Mouse (Mus musculus) layer of hippocampus, adult 2 months (tissue): Measurements from ENCODE around the gene Nrp1. TPM values are rescaled to one million over a fixed set of nuclear protein-coding genes. Genes with fewer than 3 reads are reported as not detected.

Experiments
- DNase-seq, 2 experiments: peaks; one replicate each; pipeline ENCODE4 v3.0.0; 2022; ENCODE audit warnings: low spot score in 2 of 2
- H3K27ac ChIP-seq: fragments of 200-600 bp; 2 replicates; pipeline ENCODE4 v1.8.1; 2022
- H3K4me3 ChIP-seq: fragments of 200-600 bp; 2 replicates; pipeline ENCODE4 v1.8.1; 2022; ENCODE audit warnings: mild to moderate bottlenecking
- CTCF ChIP-seq: fragments of 200-600 bp; conservative IDR thresholded peaks from 2 replicates; pipeline ENCODE4 v1.8.1; 2022; ENCODE audit warnings: antibody characterized with exemption, mild to moderate bottlenecking, moderate library complexity
- total RNA-seq, 2 experiments: library from RNA; stranded (reverse); gene quantifications; 2 replicates each; pipeline ENCODE4 v1.2.3; 2021

The Nrp1 gene
- total RNA-seq, 2 experiments from 2014 or later: 98.8 to 106 TPM

DNA sequence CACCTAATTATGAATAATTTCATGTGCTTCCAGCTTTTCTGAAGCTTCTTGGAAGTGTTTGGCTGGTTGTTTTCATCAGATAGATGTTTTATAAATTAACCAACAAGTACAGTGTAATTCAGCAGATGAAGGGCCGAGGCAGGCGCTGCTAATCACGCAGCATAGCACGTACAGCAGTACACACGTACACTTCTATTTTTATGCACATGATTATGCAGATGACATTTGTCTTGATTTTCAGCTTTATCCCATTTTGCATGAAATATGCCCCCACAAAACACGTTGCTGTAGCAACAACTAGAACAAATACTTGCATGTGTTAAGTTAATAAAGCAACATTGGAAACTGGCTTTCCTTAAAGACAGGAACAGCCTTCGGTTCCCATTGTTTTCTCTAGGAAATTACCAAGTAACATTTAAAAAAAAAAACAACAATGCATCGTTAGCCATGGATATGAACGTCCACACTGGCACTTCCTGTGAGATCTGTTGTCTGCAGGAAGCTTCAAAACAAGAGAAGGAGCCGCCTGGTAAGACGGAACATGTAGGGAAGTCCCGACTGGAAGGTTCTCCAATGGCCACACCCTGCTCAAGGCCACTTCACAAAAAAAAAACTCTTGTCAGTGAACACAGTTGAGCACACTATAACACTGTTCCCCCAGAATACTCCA is 78.9 kb downstream of the Nrp1 start:
- no peak overlapping the region for H3K4me3 ChIP-seq
- TF ChIP-seq CTCF: no peak
- DNase-seq: peak in 1 of 2 experiments; percentile 44
- peak overlapping the region; percentile 85 for H3K27ac ChIP-seq

DNA sequence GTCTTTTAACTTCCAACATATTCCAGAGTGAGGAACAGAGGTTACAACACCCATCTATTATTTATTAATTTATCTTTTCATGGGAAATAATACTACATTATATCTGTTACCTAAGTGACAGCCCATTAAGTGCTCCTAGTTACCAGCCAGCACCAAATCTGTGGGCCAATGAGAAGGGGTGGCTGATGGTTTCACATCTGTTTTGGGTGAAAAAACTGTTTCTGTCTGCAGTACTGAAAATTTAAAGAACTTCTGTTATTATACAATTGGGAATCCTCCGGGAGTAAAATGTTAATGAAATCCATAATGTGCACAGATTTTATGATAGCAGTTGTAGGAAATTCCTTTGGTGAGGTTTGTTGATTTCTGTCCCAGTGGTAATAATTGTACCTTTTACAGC is 83.0 kb downstream of the Nrp1 start:
- Histone ChIP-seq H3K4me3 (no peak overlapping the region), H3K27ac (no peak overlapping the region)
- DNase-seq: no peak
- TF ChIP-seq CTCF: no peak

DNA sequence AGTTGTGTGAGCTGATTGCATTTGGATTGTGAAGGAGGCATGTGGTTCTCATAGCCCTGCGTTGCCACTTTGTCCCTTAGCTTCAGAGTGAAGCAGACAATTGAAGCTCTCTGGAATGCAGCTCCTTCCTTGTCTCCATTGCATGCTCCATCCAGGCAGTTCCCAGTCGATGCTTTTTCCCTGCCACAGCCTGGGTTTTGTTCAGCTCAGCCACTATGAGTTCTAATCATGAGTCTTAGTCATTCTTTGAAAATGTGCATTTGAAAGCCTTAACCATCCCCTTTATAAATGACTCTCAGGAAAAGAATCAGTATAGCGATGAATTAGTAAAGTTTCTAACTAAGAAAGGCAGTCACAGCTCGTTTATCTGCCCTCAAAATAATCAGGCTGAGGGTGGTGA is 87.2 kb downstream of the Nrp1 start:
- Histone ChIP-seq H3K27ac (no peak overlapping the region), H3K4me3 (no peak overlapping the region)
- TF ChIP-seq CTCF: no peak
- no peak for DNase-seq

DNA sequence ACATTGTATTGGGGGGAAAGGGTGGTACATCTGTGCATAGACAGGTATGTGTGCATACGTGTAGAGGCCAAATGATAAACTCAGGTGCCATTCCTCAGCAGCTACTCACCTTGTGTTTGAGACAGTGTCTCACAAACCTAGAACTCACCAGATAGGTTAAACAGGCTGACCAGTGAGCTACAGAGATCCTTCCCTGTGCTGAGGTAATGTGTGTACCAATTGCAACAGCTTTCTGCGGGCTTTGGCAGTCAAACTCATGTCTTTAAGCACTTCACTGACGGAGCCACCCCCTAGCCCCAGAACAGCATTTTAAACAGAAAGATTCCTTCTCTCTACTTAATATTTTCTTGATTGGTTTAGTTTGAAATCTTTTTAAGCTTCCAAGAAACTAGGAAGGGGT is 88.2 kb downstream of the Nrp1 start:
- H3K4me3 ChIP-seq: no peak overlapping the region

DNA sequence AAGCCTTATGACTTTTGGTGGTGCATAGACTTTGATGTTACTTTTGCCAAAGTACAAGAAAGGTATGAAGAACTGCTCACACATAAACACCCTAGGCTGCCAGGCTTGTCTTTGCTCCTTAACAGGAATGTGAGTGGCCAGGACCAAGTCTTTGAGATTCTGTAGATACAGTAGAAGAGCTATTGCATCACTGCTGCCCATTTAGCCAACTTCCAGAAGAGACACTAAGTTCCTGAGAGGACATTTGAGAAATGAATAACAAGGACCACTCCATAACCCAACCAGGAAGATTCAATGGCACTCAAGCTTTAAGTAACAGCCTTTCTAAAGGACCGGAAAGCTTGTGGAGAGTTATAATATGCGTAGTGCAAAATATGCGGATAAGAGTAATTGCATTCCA is 88.9 kb downstream of the Nrp1 start:
- DNase-seq: no peak
- H3K4me3 ChIP-seq: no peak overlapping the region
- H3K27ac ChIP-seq: no peak overlapping the region
- no peak for TF ChIP-seq CTCF

More for the DNA sequence above, 88.2 kb downstream of the Nrp1 start:
- no peak for DNase-seq
- no peak overlapping the region for H3K27ac ChIP-seq
- no peak for TF ChIP-seq CTCF

DNA sequence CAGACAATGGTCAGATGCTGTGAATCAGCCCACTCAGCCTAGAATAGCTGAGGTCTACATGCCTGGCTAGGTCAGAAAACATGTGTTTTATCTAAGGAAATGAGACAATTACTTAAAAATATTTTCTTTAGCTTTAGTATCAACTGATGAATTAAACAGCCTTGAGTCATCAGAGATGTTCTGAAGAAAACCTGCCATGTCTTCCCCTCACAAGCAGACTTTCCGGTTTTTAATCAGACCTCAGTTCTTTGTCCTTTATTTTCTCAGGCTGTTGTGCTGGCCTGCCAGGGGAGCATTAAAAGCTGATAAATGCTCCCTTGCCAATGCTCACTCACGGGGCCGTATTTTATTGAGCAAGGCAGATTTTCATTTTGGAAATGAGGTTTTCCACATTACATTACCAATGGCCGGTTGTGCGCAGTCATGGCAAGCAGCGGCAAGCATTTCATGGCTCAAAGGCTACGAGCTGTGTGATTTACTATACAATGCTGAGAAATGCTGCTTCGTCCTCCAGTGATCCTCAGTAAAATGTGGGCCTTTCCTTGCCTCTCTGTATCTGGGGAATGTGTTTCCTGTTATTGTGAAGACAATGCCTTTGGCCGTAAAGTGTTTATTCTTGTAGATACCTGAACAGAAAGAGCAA is 92.1 kb downstream of the Nrp1 start:
- peak overlapping the region; percentile 15; the same call in 1 of the 2 replicates for H3K27ac ChIP-seq
- no peak overlapping the region for H3K4me3 ChIP-seq
- DNase-seq: no peak
- TF ChIP-seq CTCF: no peak

DNA sequence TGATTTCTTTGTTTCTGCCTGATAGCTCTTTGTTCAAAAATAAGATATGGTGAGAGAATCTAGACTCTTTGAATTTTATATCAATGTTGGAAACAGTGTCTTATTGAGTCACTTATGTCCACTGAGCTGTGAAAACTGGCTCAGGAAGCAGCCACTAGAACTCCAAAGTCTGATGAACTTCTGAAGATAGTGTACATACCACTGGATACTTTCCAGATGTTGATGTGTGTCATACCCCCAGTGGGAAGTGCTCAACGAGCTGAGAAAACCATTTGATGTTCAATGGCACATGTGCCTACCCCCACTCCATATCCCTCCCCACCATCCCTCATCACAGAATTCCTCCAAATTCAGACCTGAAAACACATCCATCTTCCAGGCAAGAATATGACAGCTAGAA is 92.7 kb downstream of the Nrp1 start:
- no peak for TF ChIP-seq CTCF
- Histone ChIP-seq H3K27ac (no peak overlapping the region), H3K4me3 (no peak overlapping the region)
- no peak for DNase-seq

DNA sequence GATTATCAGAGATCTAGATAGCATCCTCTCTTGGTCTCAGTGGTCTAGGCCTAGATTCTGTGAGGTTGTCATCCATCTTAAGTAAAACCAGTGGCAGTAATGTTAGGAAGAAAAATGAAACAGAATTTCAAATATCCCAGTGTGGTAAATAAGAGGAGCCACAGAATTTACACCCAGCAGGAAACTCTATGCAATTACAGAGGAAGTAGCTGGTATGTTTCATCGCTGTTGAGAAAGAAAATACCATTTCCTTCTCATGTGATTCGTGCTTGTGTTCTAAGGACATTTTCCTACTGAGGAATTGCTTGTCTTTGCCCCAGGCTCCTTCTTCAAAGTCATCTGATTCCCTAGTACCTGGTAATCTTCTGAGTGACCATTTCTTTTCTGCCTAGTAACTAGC is 95.1 kb downstream of the Nrp1 start:
- no peak for DNase-seq
- no peak overlapping the region for H3K4me3 ChIP-seq
- TF ChIP-seq CTCF: no peak
- 0 out of 2 replicates have a peak overlapping the region, but pooled peaks have one; percentile 2 for H3K27ac ChIP-seq

DNA sequence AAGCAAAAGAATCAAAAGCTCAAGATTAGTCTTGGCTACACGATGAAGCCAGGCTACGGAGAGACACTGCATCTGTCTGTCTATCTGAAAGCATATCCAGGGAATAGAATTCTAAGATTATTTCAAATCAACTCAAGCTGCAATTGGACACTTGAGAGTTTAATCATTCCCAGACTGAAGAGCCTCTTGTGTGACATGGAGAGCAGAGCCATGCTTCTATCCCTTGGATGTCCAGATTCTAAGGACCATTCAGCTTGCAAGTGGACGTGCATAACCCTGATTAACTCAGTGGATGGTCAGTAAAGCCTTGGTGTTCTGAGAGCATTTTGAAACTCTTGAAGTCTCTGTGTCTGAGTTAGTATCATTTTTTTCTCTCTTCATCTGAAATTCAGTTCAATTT is 95.6 kb downstream of the Nrp1 start:
- TF ChIP-seq CTCF: no peak
- DNase-seq: no peak
- Histone ChIP-seq H3K4me3 (no peak overlapping the region), H3K27ac (peak overlapping the region; percentile 11; the same call in 1 of the 2 replicates)

DNA sequence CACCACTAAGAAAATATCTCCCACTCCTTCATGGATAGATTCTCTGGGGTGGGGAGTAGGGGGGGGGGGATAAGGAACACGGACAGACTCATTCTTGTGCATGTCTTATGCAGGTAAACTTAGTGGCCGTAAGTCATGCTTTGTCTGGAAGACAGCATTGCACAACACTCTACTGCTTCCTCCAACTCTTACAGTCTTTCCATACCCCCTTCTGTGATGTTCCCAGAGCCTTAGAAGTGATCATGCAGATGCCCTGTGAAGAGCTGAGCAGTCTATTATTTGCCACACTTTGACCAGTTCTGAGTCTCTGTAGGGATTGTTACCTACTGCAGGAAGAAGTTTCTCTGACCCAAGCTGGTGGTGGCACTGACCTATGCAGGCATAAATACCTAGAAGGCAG is 98.9 kb downstream of the Nrp1 start:
- Histone ChIP-seq H3K4me3 (no peak overlapping the region), H3K27ac (no peak overlapping the region)
- TF ChIP-seq CTCF: no peak
- no peak for DNase-seq

DNA sequence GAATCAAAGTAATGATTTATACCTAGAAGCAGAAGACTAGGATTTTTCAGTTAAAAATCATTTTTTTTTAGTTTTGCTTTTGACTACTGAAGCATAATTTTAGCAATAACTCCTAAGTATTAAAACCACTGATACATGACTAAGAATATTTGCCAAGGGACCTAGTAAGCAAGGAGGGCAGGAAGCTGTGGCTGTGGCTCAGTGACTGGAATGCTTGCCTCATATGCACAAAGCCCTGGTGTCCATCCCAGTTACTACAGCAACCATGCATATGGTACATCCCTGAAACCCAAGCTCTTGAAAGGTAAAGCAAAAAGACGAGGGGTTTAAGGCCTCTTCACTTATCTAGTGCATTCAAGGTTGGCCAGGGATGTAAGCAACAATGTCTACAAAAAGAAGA is 101.3 kb downstream of the Nrp1 start:
- Histone ChIP-seq H3K4me3 (no peak overlapping the region), H3K27ac (no peak overlapping the region)
- no peak for DNase-seq
- TF ChIP-seq CTCF: no peak

DNA sequence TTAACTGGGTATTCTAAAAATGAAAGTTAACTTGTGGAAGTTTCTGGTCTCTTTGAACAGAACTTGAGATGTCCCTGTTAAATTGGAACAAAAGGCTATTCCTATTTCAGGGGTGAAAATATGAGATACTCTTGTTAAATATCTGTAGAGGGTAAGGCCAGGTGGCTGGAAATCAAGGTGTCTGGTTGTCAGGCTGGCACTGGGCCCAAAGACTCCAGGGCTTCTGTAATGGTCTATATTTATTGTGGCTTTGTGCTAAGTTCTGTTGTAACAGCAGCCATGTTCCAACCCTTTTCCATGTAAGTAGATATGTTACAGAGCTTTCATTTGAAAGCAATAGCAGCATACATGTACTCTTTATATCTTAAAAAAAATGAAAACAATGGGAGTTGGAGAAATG is 103.3 kb downstream of the Nrp1 start:
- Histone ChIP-seq H3K27ac (no peak overlapping the region), H3K4me3 (no peak overlapping the region)
- no peak for TF ChIP-seq CTCF
- no peak for DNase-seq

DNA sequence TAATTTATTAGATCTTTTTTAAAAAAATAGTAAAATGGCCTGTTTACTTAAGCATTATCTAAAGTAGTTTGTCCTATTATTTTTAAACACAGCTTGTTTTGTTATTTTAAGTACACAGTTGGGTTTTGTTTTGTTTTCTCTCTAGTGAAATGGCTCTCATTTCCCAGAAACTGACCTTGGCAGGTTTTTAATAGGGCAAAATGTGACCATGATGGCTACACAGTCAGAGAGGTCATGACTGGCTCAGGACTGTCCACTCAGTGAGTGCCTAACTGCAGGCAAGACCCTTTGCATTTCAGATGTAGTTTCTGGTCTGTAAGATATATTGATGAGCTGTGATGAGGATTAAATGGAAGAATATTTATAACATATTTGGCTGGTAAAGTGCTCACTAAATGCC is 104.8 kb downstream of the Nrp1 start:
- DNase-seq: no peak
- Histone ChIP-seq H3K27ac (0 out of 2 replicates have a peak overlapping the region, but pooled peaks have one; percentile 15), H3K4me3 (no peak overlapping the region)
- TF ChIP-seq CTCF: no peak

DNA sequence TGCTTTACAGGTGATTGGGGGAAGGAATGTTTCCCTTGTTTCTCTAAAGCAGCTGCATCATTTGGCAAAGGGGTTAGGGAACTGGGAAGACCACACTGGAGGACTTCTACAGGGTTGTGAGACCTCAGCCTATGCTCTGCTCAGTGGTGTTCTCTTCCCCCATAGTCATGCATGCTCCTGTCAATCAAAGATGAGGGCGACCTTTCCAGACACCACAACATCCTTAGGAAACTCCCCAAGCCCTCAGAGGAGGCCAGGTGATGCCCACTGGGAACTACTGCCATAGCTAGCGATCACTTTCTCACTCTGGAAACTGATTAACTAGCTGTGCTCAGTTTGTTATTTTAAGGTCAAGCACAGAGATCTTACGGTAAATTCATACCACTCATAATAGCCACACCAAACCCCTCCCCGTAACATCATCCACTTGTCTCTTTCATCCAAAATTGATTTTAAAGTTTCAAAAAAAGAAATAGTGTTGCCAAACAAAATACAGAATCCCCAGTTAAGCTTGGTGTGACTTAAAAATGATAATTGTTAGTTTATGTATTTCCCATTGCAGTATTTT is 105.7 kb downstream of the Nrp1 start:
- no peak for DNase-seq
- no peak overlapping the region for H3K4me3 ChIP-seq
- no peak for TF ChIP-seq CTCF
- peak overlapping the region; percentile 53 for H3K27ac ChIP-seq
